ENCODE assay signal across 15 mouse cellular contexts in the genomic region with DNA sequence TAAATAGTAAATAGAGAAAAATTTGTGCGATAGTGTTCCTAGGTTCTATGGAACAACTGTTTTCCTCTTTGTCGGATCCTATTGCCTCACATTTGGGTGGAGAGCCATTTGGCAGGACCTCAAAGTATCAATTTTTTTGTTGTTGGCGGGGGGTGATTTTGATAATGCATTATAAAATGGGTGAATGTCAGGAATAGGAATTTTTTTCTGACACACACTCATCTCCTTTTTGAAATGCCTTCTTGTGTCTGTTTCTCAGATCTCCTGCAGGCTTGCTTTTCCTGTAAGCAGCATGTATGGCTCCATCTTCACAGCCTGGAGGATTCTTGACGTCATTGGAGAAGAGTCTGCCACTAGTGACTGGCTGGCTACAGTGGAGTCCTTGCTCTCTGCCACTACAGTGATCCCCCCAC.
DNase-seq lines count a peak whose midpoint lies in the region; ATAC-seq lines count a peak whose summit lies in the region.
"Had no signal": no experiment of that assay in that cellular context is flagged by ENCODE, and none has a peak within 500 bp of the region (broad histone marks: within the 10 kb centered on the region; RNA-seq: fewer than 3 reads in every experiment).

No protein-coding gene starts in this region.

- H3K27me3 ChIP-seq in hindbrain, embryonic 15.5 days = no peaks in the 10 kb centered on the region
- H3K27me3 ChIP-seq in hindbrain, embryonic 10.5 days (ENCODE audit: insufficient read depth, poor library complexity, severe bottlenecking) = no peaks in the 10 kb centered on the region
- H3K27me3 ChIP-seq in midbrain, embryonic 13.5 days = no peaks in the 10 kb centered on the region
- H3K27me3 ChIP-seq in midbrain, embryonic 15.5 days (replicated peaks) = no peaks in the 10 kb centered on the region
- no peaks in the 10 kb centered on the region for H3K27me3 ChIP-seq in stomach, embryonic 16.5 days (ENCODE audit: control insufficient read depth, insufficient read depth, low read length)
- H3K27me3 ChIP-seq: embryonic facial prominence, embryonic 15.5 days had no signal

- no peak overlapping the region for H3K4me3 ChIP-seq in hindbrain, embryonic 15.5 days
- H3K4me3 ChIP-seq in hindbrain, embryonic 10.5 days = no peak overlapping the region
- no peak overlapping the region for H3K4me3 ChIP-seq in midbrain, embryonic 13.5 days (replicated peaks)
- H3K4me3 ChIP-seq in midbrain, embryonic 15.5 days = no peak overlapping the region
- H3K4me3 ChIP-seq in stomach, embryonic 16.5 days (replicated peaks; ENCODE audit: low read length) = no peak overlapping the region
- H3K4me3 ChIP-seq: embryonic facial prominence, embryonic 15.5 days; heart, adult 2 months had no signal

- peak overlapping the region; percentile 28 for H3K27ac ChIP-seq in hindbrain, embryonic 15.5 days (replicated peaks)
- no peak overlapping the region for H3K27ac ChIP-seq in hindbrain, embryonic 10.5 days
- 0 out of 2 replicates have a peak overlapping the region, but pooled peaks have one; percentile 30 for H3K27ac ChIP-seq in midbrain, embryonic 13.5 days
- no peak overlapping the region; the same call in 1 of the 2 replicates for H3K27ac ChIP-seq in midbrain, embryonic 15.5 days
- H3K27ac ChIP-seq in stomach, embryonic 16.5 days (ENCODE audit: low read length) = 0 out of 2 replicates have a peak overlapping the region, but pooled peaks have one; percentile 29
- H3K27ac ChIP-seq: embryonic facial prominence, embryonic 15.5 days; heart, adult 2 months had no signal

- 65% methylated on average over 4 of the region's 4 CpGs for WGBS in hindbrain, embryonic 15.5 days
- 90% methylated on average over 4 of the region's 4 CpGs for WGBS in hindbrain, embryonic 10.5 days
- 83% methylated on average over 4 of the region's 4 CpGs for WGBS in midbrain, embryonic 13.5 days
- WGBS in midbrain, embryonic 15.5 days = 69% methylated on average over 4 of the region's 4 CpGs
- 73% methylated on average over 4 of the region's 4 CpGs for WGBS in stomach, embryonic 16.5 days

- DNase-seq in hindbrain, embryonic 10.5 days (ENCODE audit: low spot score) = no peak
- DNase-seq in cerebellum, postnatal 10 days = peak; percentile 76 to 80
- no peak for DNase-seq in embryo, embryonic 11 days
- DNase-seq in spleen, postnatal 36 days (ENCODE audit: low spot score in 2 of 2) = no peak
- DNase-seq: adrenal gland, postnatal 36 days; heart, adult 2 months; heart, postnatal 10 days; kidney, adult 18-20 months; right cerebral cortex, postnatal 14 days had no signal

- H3K9me3 ChIP-seq in hindbrain, embryonic 15.5 days = no peaks in the 10 kb centered on the region
- H3K9me3 ChIP-seq in hindbrain, embryonic 10.5 days = no peaks in the 10 kb centered on the region
- no peaks in the 10 kb centered on the region for H3K9me3 ChIP-seq in midbrain, embryonic 13.5 days
- no peaks in the 10 kb centered on the region for H3K9me3 ChIP-seq in midbrain, embryonic 15.5 days
- H3K9me3 ChIP-seq in stomach, embryonic 16.5 days (replicated peaks; ENCODE audit: control insufficient read depth, low read length) = no peaks in the 10 kb centered on the region
- H3K9me3 ChIP-seq: embryonic facial prominence, embryonic 15.5 days had no signal

- no peak for ATAC-seq in hindbrain, embryonic 15.5 days (ENCODE audit: low FRiP score, low read depth)
- no peak for ATAC-seq in midbrain, embryonic 13.5 days
- ATAC-seq in midbrain, embryonic 15.5 days (replicated peaks) = no peak
- no peak for ATAC-seq in stomach, embryonic 16.5 days (ENCODE audit: insufficient read depth, low FRiP score)
- ATAC-seq: midbrain, embryonic 16.5 days had no signal

- no peaks in the 10 kb centered on the region for H3K4me1 ChIP-seq in hindbrain, embryonic 15.5 days (replicated peaks)
- no peaks in the 10 kb centered on the region for H3K4me1 ChIP-seq in hindbrain, embryonic 10.5 days (replicated peaks)
- no peaks in the 10 kb centered on the region for H3K4me1 ChIP-seq in midbrain, embryonic 13.5 days (replicated peaks)
- no peaks in the 10 kb centered on the region for H3K4me1 ChIP-seq in midbrain, embryonic 15.5 days
- peaks cover 3% of the 10 kb centered on the region; the same call in 1 of the 2 replicates for H3K4me1 ChIP-seq in stomach, embryonic 16.5 days (ENCODE audit: control insufficient read depth, insufficient read depth, low read length)
- H3K4me1 ChIP-seq: embryonic facial prominence, embryonic 15.5 days had no signal

- H3K4me2 ChIP-seq in hindbrain, embryonic 15.5 days = no peak overlapping the region
- no peak overlapping the region for H3K4me2 ChIP-seq in midbrain, embryonic 13.5 days (replicated peaks)
- H3K4me2 ChIP-seq in midbrain, embryonic 15.5 days = no peak overlapping the region
- no peak overlapping the region for H3K4me2 ChIP-seq in stomach, embryonic 16.5 days (ENCODE audit: low read depth, low read length)
- H3K4me2 ChIP-seq: embryonic facial prominence, embryonic 15.5 days had no signal

- no peaks in the 10 kb centered on the region for H3K36me3 ChIP-seq in hindbrain, embryonic 15.5 days
- H3K36me3 ChIP-seq in hindbrain, embryonic 10.5 days = no peaks in the 10 kb centered on the region
- H3K36me3 ChIP-seq in midbrain, embryonic 13.5 days = 0 out of 2 replicates have a peak, but pooled peaks cover 1% of the 10 kb centered on the region
- H3K36me3 ChIP-seq in midbrain, embryonic 15.5 days (replicated peaks) = no peaks in the 10 kb centered on the region
- H3K36me3 ChIP-seq in stomach, embryonic 16.5 days (ENCODE audit: control insufficient read depth, insufficient read depth, low read length) = 0 out of 2 replicates have a peak, but pooled peaks cover 4% of the 10 kb centered on the region
- H3K36me3 ChIP-seq: embryonic facial prominence, embryonic 15.5 days had no signal

- H3K9ac ChIP-seq in hindbrain, embryonic 15.5 days = no peak overlapping the region
- no peak overlapping the region for H3K9ac ChIP-seq in midbrain, embryonic 13.5 days (replicated peaks)
- H3K9ac ChIP-seq in midbrain, embryonic 15.5 days = no peak overlapping the region
- H3K9ac ChIP-seq in stomach, embryonic 16.5 days (ENCODE audit: low read length) = no peak overlapping the region
- H3K9ac ChIP-seq: embryonic facial prominence, embryonic 15.5 days had no signal

Comparison
In these comparisons a context has a peak if more than half of its experiments do, and no peak if none do; other contexts are left out.
1. H3K27ac ChIP-seq: peak in hindbrain, embryonic 15.5 days (single experiment), midbrain, embryonic 13.5 days (single experiment) and stomach, embryonic 16.5 days (single experiment); none in hindbrain, embryonic 10.5 days (single experiment) and midbrain, embryonic 15.5 days (single experiment).
2. DNase-seq: peak in cerebellum, postnatal 10 days (2 of 2); none in hindbrain, embryonic 10.5 days (single experiment), embryo, embryonic 11 days (single experiment) and spleen, postnatal 36 days (0 of 2).